Mouse (Mus musculus) CH12.LX (cell line): ENCODE measurements around the gene Prkn. TPM values are rescaled to one million over a fixed set of nuclear protein-coding genes. Genes with fewer than 3 reads are reported as not detected.

Source experiments
- DNase-seq: peaks from one replicate; pipeline ENCODE4 v3.0.0-alpha.2; 2013; ENCODE audit errors: extremely low read depth
- H3K27ac ChIP-seq: 2 replicates; pipeline ENCODE4 v1.5.1; 2012; ENCODE audit warnings: low read depth, mild to moderate bottlenecking, control low read depth, moderate library complexity; ENCODE audit not compliant: insufficient read depth
- H3K27me3 ChIP-seq: replicated peaks from 2 replicates; pipeline ENCODE3; 2012; ENCODE audit warnings: inconsistent platforms
- H3K36me3 ChIP-seq, 2 experiments: replicated peaks in 1 of 2; 2 replicates each; pipeline versions ENCODE3 to v1.6.1; 2012; ENCODE audit warnings: inconsistent platforms in 1 of 2, low read length in 1 of 2, mild to moderate bottlenecking in 1 of 2, mixed read lengths in 1 of 2, moderate library complexity in 1 of 2; ENCODE audit not compliant: control insufficient read depth in 1 of 2, insufficient read depth in 1 of 2
- H3K4me1 ChIP-seq, 2 experiments: 2 replicates each; pipeline ENCODE4 v1.6.1; 2012; ENCODE audit warnings: inconsistent platforms in 1 of 2, moderate library complexity in 1 of 2; ENCODE audit not compliant: insufficient read depth in 2 of 2, control insufficient read depth in 1 of 2
- H3K4me2 ChIP-seq: 2 replicates; pipeline ENCODE4 v1.6.1; 2012; ENCODE audit warnings: low read depth, mild to moderate bottlenecking, control low read depth; ENCODE audit not compliant: poor library complexity, insufficient read depth, severe bottlenecking
- H3K4me3 ChIP-seq, 3 experiments: fragments of 150-350 bp in 1 of 3; sonication (generic) in 1 of 3; replicated peaks in 1 of 3; 2 replicates each; pipeline versions ENCODE3 to v1.5.1; 2011 to 2012; ENCODE audit warnings: low read depth in 2 of 3, low read length in 2 of 3, mild to moderate bottlenecking in 2 of 3, moderate library complexity in 2 of 3, control low read depth in 1 of 3, improper control_type of control experiment in 1 of 3, inconsistent platforms in 1 of 3, mixed read lengths in 1 of 3; ENCODE audit not compliant: poor library complexity in 1 of 3
- H3K79me2 ChIP-seq: replicated peaks from 2 replicates; pipeline ENCODE4 v1.6.1; 2012; ENCODE audit warnings: mild to moderate bottlenecking, moderate library complexity; ENCODE audit not compliant: control insufficient read depth, poor library complexity, insufficient read depth, severe bottlenecking; ENCODE audit errors: extremely low read depth
- H3K9ac ChIP-seq: 2 replicates; pipeline ENCODE4 v1.6.1; 2012; ENCODE audit warnings: low read depth, mild to moderate bottlenecking, control low read depth, moderate library complexity; ENCODE audit not compliant: insufficient read depth
- H3K9me3 ChIP-seq: replicated peaks from 2 replicates; pipeline ENCODE3; 2012; ENCODE audit warnings: low read length, inconsistent platforms, mixed read lengths
- CHD2 ChIP-seq: IDR thresholded peaks from 2 replicates; pipeline ENCODE4 v1.6.1; 2011; ENCODE audit warnings: low read length, improper control_type of control experiment
- ELF1 ChIP-seq: IDR thresholded peaks from 2 replicates; pipeline ENCODE4 v1.6.1; 2014; ENCODE audit warnings: low read depth, mild to moderate bottlenecking, inconsistent platforms, low read length, improper control_type of control experiment
- EP300 ChIP-seq: IDR thresholded peaks from 2 replicates; pipeline ENCODE4 v1.6.1; 2011; ENCODE audit warnings: low read length, improper control_type of control experiment
- ETS1 ChIP-seq: conservative IDR thresholded peaks from 2 replicates; pipeline ENCODE4 v1.6.1; 2012; ENCODE audit warnings: low read depth, mild to moderate bottlenecking, inconsistent platforms, low read length, improper control_type of control experiment, moderate library complexity
- IRF4 ChIP-seq: IDR thresholded peaks from 2 replicates; pipeline ENCODE4 v1.6.1; 2014; ENCODE audit warnings: low read depth, mild to moderate bottlenecking, inconsistent platforms, low read length, improper control_type of control experiment
- JUN ChIP-seq: IDR thresholded peaks from 2 replicates; pipeline ENCODE4 v1.6.1; 2011; ENCODE audit warnings: low read depth, mild to moderate bottlenecking, low read length, improper control_type of control experiment, moderate library complexity; ENCODE audit not compliant: insufficient read depth
- JUND ChIP-seq: conservative IDR thresholded peaks from 2 replicates; pipeline ENCODE4 v1.6.1; 2011; ENCODE audit warnings: low read depth, low read length, improper control_type of control experiment
- KAT2A ChIP-seq: IDR thresholded peaks from 2 replicates; pipeline ENCODE4 v1.6.1; 2012; ENCODE audit warnings: low read length, improper control_type of control experiment, inconsistent platforms; ENCODE audit not compliant: insufficient replicate concordance
- MAZ ChIP-seq: IDR thresholded peaks from 2 replicates; pipeline ENCODE4 v1.6.1; 2012; ENCODE audit warnings: low read depth, mild to moderate bottlenecking, inconsistent platforms, low read length, improper control_type of control experiment, moderate library complexity
- MEF2A ChIP-seq: IDR thresholded peaks from 2 replicates; pipeline ENCODE4 v1.6.1; 2014; ENCODE audit warnings: low read depth, mild to moderate bottlenecking, inconsistent platforms, low read length, improper control_type of control experiment, borderline replicate concordance
- NELFE ChIP-seq: IDR thresholded peaks from 2 replicates; pipeline ENCODE4 v1.6.1; 2011; ENCODE audit warnings: low read depth, low read length, improper control_type of control experiment
- NRF1 ChIP-seq: IDR thresholded peaks from 2 replicates; pipeline ENCODE4 v1.6.1; 2014; ENCODE audit warnings: low read depth, mild to moderate bottlenecking, inconsistent platforms, low read length, improper control_type of control experiment, moderate library complexity
- POLR2A ChIP-seq: IDR thresholded peaks from 2 replicates; pipeline ENCODE4 v1.6.1; 2011; ENCODE audit warnings: low read depth, mild to moderate bottlenecking, improper control_type of control experiment, low read length
- RCOR1 ChIP-seq: conservative IDR thresholded peaks from 2 replicates; pipeline ENCODE4 v1.6.1; 2012; ENCODE audit warnings: low read depth, mild to moderate bottlenecking, inconsistent platforms, low read length, improper control_type of control experiment
- SIN3A ChIP-seq: IDR thresholded peaks from 2 replicates; pipeline ENCODE4 v1.6.1; 2012; ENCODE audit warnings: low read length, improper control_type of control experiment, inconsistent platforms
- UBTF ChIP-seq: IDR thresholded peaks from 2 replicates; pipeline ENCODE4 v1.6.1; 2012; ENCODE audit warnings: low read depth, mild to moderate bottlenecking, inconsistent platforms, low read length, improper control_type of control experiment, moderate library complexity
- USF1 ChIP-seq: IDR thresholded peaks from 2 replicates; pipeline ENCODE4 v1.6.1; 2014; ENCODE audit warnings: low read depth, mild to moderate bottlenecking, inconsistent platforms, low read length, improper control_type of control experiment
- ZC3H11A ChIP-seq: IDR thresholded peaks from 2 replicates; pipeline ENCODE4 v1.6.1; 2012; ENCODE audit warnings: low read depth, mild to moderate bottlenecking, inconsistent platforms, low read length, improper control_type of control experiment
- ZNF384 ChIP-seq: IDR thresholded peaks from 2 replicates; pipeline ENCODE4 v1.6.1; 2012; ENCODE audit warnings: low read depth, low read length, improper control_type of control experiment, inconsistent platforms
- dilution Hi-C: fragments of 300-500 bp; cut with MboI; formaldehyde crosslinking; loops from 2 replicates; pipeline ENCODE4 v1.14.3; 2020; ENCODE audit warnings: low sequenced_read_pairs; ENCODE audit not compliant: extremely low pct_unique_long_range_greater_than_20kb, extremely low pct_ligation_motif_present
- in situ Hi-C: fragments of 300-500 bp; cut with MboI; formaldehyde crosslinking; loops from 3 replicates; pipeline ENCODE4 v1.14.3; 2019; ENCODE audit warnings: low sequenced_read_pairs, low pct_ligation_motif_present, low pct_unique_long_range_greater_than_20kb, mixed read lengths
- polyA plus RNA-seq: library from polyadenylated mRNA; unstranded; fragments of >175 nt; gene quantifications from 2 replicates; pipeline ENCODE4 v1.2.1, GENCODE M21; 2012; ENCODE audit warnings: low read depth; ENCODE audit not compliant: insufficient read length
- total RNA-seq, 2 experiments: library from RNA; depleted of rRNA; stranded (reverse); fragments of 300-350 nt in 1 of 2; fragments of >200 nt in 1 of 2; gene quantifications; 2 replicates each; pipeline ENCODE4 v1.2.3; 2012 to 2014

Gene Prkn
- total and polyA plus RNA-seq, 3 experiments, result 0.08 TPM; not detected in 2

DNA sequence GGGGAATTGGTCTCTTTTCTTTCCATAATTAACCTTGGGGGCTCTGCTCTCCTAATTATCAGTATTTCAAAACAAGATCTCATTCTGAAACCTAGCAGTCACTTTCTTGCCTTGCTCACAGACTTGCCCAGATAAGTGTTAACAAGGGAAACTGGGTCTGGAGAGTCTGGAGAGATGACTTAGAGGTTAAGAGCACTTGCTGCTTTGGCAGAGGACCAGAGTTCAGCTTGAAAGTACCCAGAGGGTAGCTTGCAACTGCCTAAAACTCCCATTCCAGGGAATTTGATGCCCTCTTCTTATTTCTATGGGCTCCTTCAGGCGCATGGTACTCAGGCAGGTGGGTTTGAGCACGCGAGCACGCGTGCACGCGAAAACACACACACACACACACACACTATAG is 1223.3 kb downstream of the Prkn start:
- Histone ChIP-seq H3K4me3 (no peak overlapping the region), H3K27ac (no peak overlapping the region), H3K36me3 (no peaks in the 10 kb centered on the region), H3K27me3 (no peaks in the 10 kb centered on the region), H3K9ac (no peak overlapping the region), H3K4me2 (no peak overlapping the region), H3K79me2 (no peaks in the 10 kb centered on the region), H3K4me1 (0 out of 4 replicates have a peak, but pooled peaks cover 0 to 2% of the 10 kb centered on the region in 2 experiments), H3K9me3 (peaks cover 8% of the 10 kb centered on the region)
- dilution Hi-C loops, result no loop called here
- DNase-seq, result no peak
- TF ChIP-seq IRF4 (no peak), ZC3H11A (no peak), MEF2A (no peak), JUN (no peak), SIN3A (no peak), KAT2A (no peak), CHD2 (no peak), MAZ (no peak), POLR2A (no peak), UBTF (no peak), JUND (no peak), ETS1 (no peak), RCOR1 (no peak), ELF1 (no peak), ZNF384 (no peak), NRF1 (no peak), USF1 (no peak), EP300 (no peak)
- in situ Hi-C loops, result no loop called here

DNA sequence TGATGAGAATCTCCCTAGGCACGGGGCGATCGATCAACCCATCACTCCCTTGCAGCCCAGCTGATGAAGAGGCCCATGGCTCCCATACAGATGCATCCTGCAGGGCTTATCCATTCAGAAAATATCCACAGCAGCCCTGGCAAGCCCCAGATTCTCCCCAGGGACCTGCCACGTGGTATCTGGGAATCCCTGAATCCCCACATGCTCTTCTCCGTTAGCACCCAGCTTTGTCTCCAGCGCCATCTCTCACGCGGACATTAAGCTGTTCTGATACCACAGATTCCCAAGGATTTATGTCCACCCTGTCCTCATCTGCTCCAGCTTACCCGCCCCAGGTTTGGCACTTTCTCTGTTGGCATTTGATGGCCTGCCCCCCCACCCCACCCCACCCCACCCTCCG is 1225.9 kb downstream of the Prkn start:
- H3K4me3 ChIP-seq, result no peak overlapping the region
- no peak overlapping the region for H3K9ac ChIP-seq
- no peak for TF ChIP-seq MAZ
- TF ChIP-seq NELFE, result no peak
- no peaks in the 10 kb centered on the region for H3K36me3 ChIP-seq
- H3K4me2 ChIP-seq, result no peak overlapping the region
- peaks cover 5% of the 10 kb centered on the region for H3K9me3 ChIP-seq
- in situ Hi-C loops, result no loop called here
- H3K27me3 ChIP-seq, result no peaks in the 10 kb centered on the region
- no peaks in the 10 kb centered on the region for H3K79me2 ChIP-seq
- no peak overlapping the region for H3K27ac ChIP-seq
- dilution Hi-C loops, result no loop called here
- no peak for DNase-seq
- 0 out of 4 replicates have a peak, but pooled peaks cover 0 to 2% of the 10 kb centered on the region in 2 experiments for H3K4me1 ChIP-seq
